Mouse (Mus musculus) adrenal gland, adult 18-20 months (tissue): ENCODE data around the gene Alg2. TPM values are rescaled to one million over a fixed set of nuclear protein-coding genes. Genes with fewer than 3 reads are reported as not detected.

Experiments used
- DNase-seq, 2 experiments: peaks; one replicate each; pipeline ENCODE4 v3.0.0; 2021 to 2022; ENCODE audit warnings: low spot score in 2 of 2
- total RNA-seq, 2 experiments: library from RNA; stranded (reverse); gene quantifications; 1 replicate in 1 of 2; 2 replicates in 1 of 2; pipeline ENCODE4 v1.2.3; 2021

Alg2 gene
- total RNA-seq, 2 experiments from 2014 or later: 90.5 to 148 TPM

DNA sequence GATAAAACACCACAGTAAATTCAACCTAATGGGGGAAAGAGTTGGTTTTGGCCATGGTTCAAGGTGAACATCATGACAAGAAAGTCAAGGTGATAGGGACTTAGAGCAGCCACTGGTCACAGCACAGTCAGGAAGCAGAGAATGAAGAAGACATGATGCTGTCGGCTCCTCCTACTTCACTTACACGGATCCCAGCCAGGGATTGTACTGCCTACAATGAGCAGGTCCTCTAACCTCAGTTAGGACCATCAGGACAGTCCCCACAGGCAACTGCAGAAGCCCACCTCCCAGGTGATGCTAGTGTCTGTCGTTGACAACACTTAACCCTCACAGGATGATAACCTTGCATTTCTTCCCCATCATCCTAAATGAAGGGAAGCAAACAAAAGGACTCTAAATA, 56.3 kb downstream of the Alg2 start:
- DNase-seq: no peak

Other genes starting within 250 kb of the Alg2 start
- 10 to 100 TPM; 33.4 to 42.4 TPM for gene Tgfbr1, start 121.1 kb downstream of the Alg2 start, total RNA-seq
- 100 to 1,000 TPM; 177 to 216 TPM for gene Sec61b, start 325 bp upstream of the Alg2 start, total RNA-seq